Mouse (Mus musculus) mesoderm, embryonic 11.5 days (tissue): ENCODE measurements around the gene Slc6a5.

ENCODE experiments used
- DNase-seq: peaks from one replicate; pipeline ENCODE4 v3.0.0-alpha.2; 2012; ENCODE audit warnings: low read depth, low spot score

Slc6a5 gene

DNA sequence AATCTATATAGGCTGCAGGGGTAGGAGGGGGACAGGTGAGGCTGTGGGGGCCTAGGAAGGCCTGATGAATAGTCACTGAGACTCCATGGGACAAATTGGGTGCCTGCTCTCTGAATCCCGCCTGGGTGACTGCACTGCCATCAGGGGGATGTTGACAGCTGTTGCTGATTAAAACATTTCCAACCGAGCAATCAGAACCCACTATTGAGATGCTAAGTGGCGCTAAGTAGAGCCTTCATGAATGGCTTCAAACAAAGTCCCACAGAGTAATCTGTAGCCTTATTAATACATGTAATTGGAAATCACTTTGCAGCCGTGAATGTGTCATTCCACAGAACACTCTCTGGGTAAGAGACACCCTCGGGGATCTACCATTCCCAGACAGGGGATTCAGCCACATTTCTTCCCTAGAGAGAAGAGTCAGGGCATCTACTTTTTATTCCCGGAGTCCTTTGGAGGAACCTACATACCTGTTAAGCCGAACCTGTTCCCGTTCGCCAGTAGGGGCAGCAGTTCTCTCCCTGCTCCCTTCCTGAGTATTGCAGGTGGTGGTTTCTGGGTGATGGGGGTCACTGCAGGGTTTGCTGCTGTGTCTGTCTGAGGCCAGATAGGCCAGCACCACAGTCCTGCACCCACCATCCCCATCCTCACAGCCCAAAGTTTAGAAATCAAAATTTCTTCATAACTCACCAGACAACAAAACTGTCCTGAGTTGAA lies 71.7 kb downstream of the Slc6a5 start:
- DNase-seq = no peak

DNA sequence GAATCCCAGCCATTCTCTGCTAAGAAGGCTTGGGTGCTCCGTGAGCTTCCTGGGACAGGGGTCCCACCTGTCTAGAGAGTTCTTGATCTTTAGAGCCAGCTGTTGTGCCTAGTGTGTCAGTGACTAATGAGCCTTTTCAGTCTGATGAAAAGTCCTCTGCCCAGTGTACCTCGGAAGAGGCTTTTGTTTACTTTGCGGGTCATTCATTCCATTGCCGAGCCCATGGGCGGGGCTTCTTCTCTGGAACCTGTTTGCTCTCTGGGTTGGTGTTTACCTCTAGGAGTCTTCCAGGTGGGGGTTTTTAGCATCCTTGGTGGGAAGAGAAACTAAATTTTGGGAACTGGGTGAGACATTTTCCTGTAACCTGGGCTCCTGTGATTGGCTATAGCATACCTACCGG lies 74.8 kb downstream of the Slc6a5 start:
- DNase-seq = no peak

DNA sequence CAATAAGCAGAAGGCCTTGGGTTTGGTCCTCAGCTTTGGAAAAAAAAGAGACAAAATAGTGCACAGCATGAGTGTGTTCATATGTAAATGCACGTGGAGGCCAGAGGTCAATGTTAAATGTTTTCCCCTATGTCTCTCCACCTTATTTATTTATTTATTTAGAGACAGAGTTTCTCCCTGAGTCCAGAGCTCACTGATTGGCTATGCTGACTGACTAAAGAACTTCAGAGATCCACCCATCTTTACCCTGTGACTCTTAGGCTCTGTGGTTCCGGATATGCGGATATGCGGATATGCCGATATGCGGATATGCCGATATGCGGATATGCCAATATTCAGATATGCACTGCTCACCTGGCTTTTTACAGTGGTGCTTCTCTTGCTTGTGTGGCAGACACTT lies 76.0 kb downstream of the Slc6a5 start:
- no peak for DNase-seq

DNA sequence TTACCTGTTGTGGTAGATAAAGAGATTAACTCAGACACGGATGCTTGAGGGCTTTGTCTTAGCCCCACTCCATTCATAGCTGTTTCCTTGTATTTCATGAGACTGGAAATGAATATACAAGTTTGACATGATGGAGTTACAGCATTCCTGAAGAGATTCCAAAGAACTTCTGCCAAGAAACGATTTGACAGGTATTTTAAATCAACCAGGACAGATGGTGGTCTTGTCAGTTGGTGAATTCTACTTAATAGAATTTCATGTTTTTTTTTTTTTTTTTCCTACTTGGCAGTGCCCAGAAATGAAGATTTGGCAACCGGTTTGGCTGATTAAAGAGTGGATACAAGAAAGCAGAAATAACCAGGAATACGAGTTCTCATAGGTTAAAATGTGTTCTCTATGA lies 89.4 kb downstream of the Slc6a5 start:
- DNase-seq = no peak

DNA sequence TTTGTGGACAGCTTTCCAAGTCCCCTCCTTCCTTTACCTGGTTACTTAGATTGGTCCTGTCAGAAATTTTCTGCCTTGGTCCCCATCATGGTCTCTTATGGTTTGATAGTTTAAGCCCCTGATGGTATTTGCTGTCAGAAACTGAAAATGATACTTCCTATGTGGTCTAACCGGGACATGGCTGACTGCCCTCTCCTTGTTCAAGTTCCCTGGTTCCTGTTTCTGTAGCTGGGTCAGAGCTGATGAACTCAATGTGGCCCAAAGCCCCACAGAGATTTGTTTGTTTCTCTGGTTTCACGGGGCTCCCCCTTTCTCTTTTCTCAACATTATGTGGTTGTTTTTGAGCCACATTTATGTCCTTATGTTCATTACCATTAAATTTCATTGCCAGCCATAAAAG lies 95.3 kb downstream of the Slc6a5 start:
- no peak for DNase-seq
